17 mouse cellular contexts compared by ENCODE assay signal in the genomic region with DNA sequence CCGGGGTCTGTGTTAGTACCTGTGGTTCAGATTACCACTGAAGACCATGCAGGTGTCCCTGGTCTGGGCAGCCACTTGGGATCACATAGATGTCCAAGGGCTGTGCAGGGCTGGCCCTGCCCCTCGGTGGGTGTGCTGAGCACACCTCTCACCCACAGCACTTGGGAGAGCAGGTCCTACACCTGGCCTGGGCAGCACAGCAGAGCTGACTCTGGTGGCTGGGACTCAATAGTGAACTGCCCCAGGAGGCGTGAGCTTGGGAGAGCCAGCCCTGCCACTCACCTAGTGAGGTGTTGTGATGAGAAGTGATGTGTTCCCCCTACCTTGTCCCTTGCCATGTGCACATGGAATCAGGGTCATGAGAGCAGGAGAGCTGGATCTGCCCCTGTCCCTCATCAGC. TPM values are rescaled to one million over a fixed set of nuclear protein-coding genes. Genes with fewer than 3 reads are reported as not detected.
DNase-seq lines count a peak whose midpoint lies in the region; ATAC-seq and TF ChIP-seq lines count a peak whose summit lies in the region.
"Had no signal": no experiment of that assay in that cellular context is flagged by ENCODE, and none has a peak within 500 bp of the region (broad histone marks: within the 10 kb centered on the region; RNA-seq: fewer than 3 reads in every experiment).

No protein-coding gene starts in this region.

- H3K36me3 ChIP-seq in heart, embryonic 13.5 days = no peaks in the 10 kb centered on the region
- H3K36me3 ChIP-seq in kidney, embryonic 16.5 days (ENCODE audit: insufficient read depth, low read length) = no peaks in the 10 kb centered on the region
- H3K36me3 ChIP-seq in midbrain, embryonic 16.5 days (ENCODE audit: control insufficient read depth, insufficient read depth, low read length) = no peaks in the 10 kb centered on the region
- H3K36me3 ChIP-seq in midbrain, postnatal 0 days (ENCODE audit: insufficient read depth, low read length) = no peaks in the 10 kb centered on the region
- H3K36me3 ChIP-seq: midbrain, embryonic 10.5 days had no signal

- peaks cover 11% of the 10 kb centered on the region for H3K4me1 ChIP-seq in heart, embryonic 13.5 days
- H3K4me1 ChIP-seq in kidney, embryonic 16.5 days (ENCODE audit: insufficient read depth, low read length) = no peaks in the 10 kb centered on the region
- no peaks in the 10 kb centered on the region for H3K4me1 ChIP-seq in midbrain, embryonic 16.5 days (ENCODE audit: control insufficient read depth, insufficient read depth, low read length)
- no peaks in the 10 kb centered on the region for H3K4me1 ChIP-seq in midbrain, postnatal 0 days (ENCODE audit: insufficient read depth, low read length)
- H3K4me1 ChIP-seq: midbrain, embryonic 10.5 days had no signal

- 88% methylated on average over 3 of the region's 3 CpGs for WGBS in heart, embryonic 13.5 days
- WGBS in kidney, embryonic 16.5 days = 91% methylated on average over 3 of the region's 3 CpGs
- 92% methylated on average over 3 of the region's 3 CpGs for WGBS in midbrain, embryonic 16.5 days
- 100% methylated on average over 3 of the region's 3 CpGs for WGBS in midbrain, postnatal 0 days

- no peak for DNase-seq in heart, postnatal 4 days
- DNase-seq in kidney, adult 9 months = no peak
- DNase-seq in midbrain, postnatal 0 days (ENCODE audit: low spot score) = no peak
- no peak for DNase-seq in spleen, adult 12 weeks (ENCODE audit: low spot score)
- DNase-seq: adrenal gland, postnatal 36 days; B cell, adult 2 months; cerebellum, adult 11-12 months; cerebellum, postnatal 14 days; lung, adult 18-20 months; right cerebral cortex, postnatal 25 days had no signal

- no peak overlapping the region for H3K9ac ChIP-seq in heart, embryonic 13.5 days
- H3K9ac ChIP-seq in kidney, embryonic 16.5 days (replicated peaks; ENCODE audit: low read length) = no peak overlapping the region
- no peak overlapping the region for H3K9ac ChIP-seq in midbrain, embryonic 16.5 days (ENCODE audit: low read depth, low read length)
- H3K9ac ChIP-seq in midbrain, postnatal 0 days (replicated peaks; ENCODE audit: low read length, poor library complexity, severe bottlenecking) = no peak overlapping the region

- H3K9me3 ChIP-seq in heart, embryonic 13.5 days = no peaks in the 10 kb centered on the region
- no peaks in the 10 kb centered on the region for H3K9me3 ChIP-seq in kidney, embryonic 16.5 days (ENCODE audit: low read length)
- no peaks in the 10 kb centered on the region for H3K9me3 ChIP-seq in midbrain, embryonic 16.5 days (replicated peaks; ENCODE audit: control insufficient read depth, low read length, poor library complexity, severe bottlenecking)
- no peaks in the 10 kb centered on the region for H3K9me3 ChIP-seq in midbrain, postnatal 0 days (ENCODE audit: low read length)
- H3K9me3 ChIP-seq: midbrain, embryonic 10.5 days had no signal

- H3K27me3 ChIP-seq in heart, embryonic 13.5 days (replicated peaks) = no peaks in the 10 kb centered on the region
- H3K27me3 ChIP-seq in kidney, embryonic 16.5 days (ENCODE audit: insufficient read depth, low read length) = no peaks in the 10 kb centered on the region
- no peaks in the 10 kb centered on the region for H3K27me3 ChIP-seq in midbrain, embryonic 16.5 days (ENCODE audit: control insufficient read depth, insufficient read depth, low read depth, low read length)
- no peaks in the 10 kb centered on the region for H3K27me3 ChIP-seq in midbrain, postnatal 0 days (ENCODE audit: insufficient read depth, low read length)

- no peak overlapping the region for H3K4me3 ChIP-seq in heart, embryonic 13.5 days
- no peak overlapping the region for H3K4me3 ChIP-seq in kidney, embryonic 16.5 days (ENCODE audit: low read length)
- no peak overlapping the region for H3K4me3 ChIP-seq in midbrain, embryonic 16.5 days (ENCODE audit: low read depth, low read length)
- H3K4me3 ChIP-seq in midbrain, postnatal 0 days (ENCODE audit: low read depth, low read length) = no peak overlapping the region
- H3K4me3 ChIP-seq: midbrain, embryonic 10.5 days had no signal

- no peak overlapping the region for H3K4me2 ChIP-seq in heart, embryonic 13.5 days
- H3K4me2 ChIP-seq in kidney, embryonic 16.5 days (replicated peaks; ENCODE audit: low read depth, low read length) = no peak overlapping the region
- H3K4me2 ChIP-seq in midbrain, embryonic 16.5 days (ENCODE audit: low read length) = no peak overlapping the region
- no peak overlapping the region for H3K4me2 ChIP-seq in midbrain, postnatal 0 days (ENCODE audit: low read depth, low read length, poor library complexity, severe bottlenecking)

- H3K27ac ChIP-seq in heart, embryonic 13.5 days (replicated peaks) = no peak overlapping the region
- H3K27ac ChIP-seq in kidney, embryonic 16.5 days (ENCODE audit: low read length) = no peak overlapping the region
- H3K27ac ChIP-seq in midbrain, embryonic 16.5 days (ENCODE audit: low read length) = no peak overlapping the region
- no peak overlapping the region for H3K27ac ChIP-seq in midbrain, postnatal 0 days (ENCODE audit: low read depth, low read length)
- H3K27ac ChIP-seq: macrophage; midbrain, embryonic 10.5 days had no signal

- no peak for TF ChIP-seq CTCF in midbrain, postnatal 0 days (IDR thresholded peaks at IDR 0.05)

- ATAC-seq in heart, embryonic 13.5 days (ENCODE audit: extremely low read depth, insufficient number of reproducible peaks, low FRiP score, low TSS enrichment) = peak; percentile 5; the same call in 1 of the 2 replicates
- peak; percentile 69 for ATAC-seq in kidney, embryonic 16.5 days (ENCODE audit: low FRiP score, low TSS enrichment)
- peak; percentile 67 for ATAC-seq in midbrain, embryonic 16.5 days
- no peak for ATAC-seq in midbrain, postnatal 0 days (ENCODE audit: low FRiP score)
- ATAC-seq: inflammation-experienced regulatory T-cells, adult 6 months had no signal

RNA-seq across cellular contexts. Expression of a gene that starts 31.0 kb away (rescaled TPM):
- polyA plus RNA-seq in heart, embryonic 13.5 days (2015; fragmentation: Nextera tagmentation; extraction: Ambion mirVana) = 25.7 and 26.6 TPM in 2 replicates
- total RNA-seq in heart, postnatal 4 days (2021) = 10 to 100 TPM; 68.4 to 70.1 TPM
- polyA plus RNA-seq in kidney, embryonic 16.5 days (2015; fragmentation: Nextera tagmentation; extraction: Ambion mirVana) = 32.1 and 36.7 TPM in 2 replicates
- 57.1 and 66.3 TPM in 2 replicates for polyA plus RNA-seq in midbrain, embryonic 16.5 days (2015; fragmentation: Nextera tagmentation; extraction: Ambion mirVana)
- total RNA-seq in midbrain, postnatal 0 days (2014; rRNA removed) = 80.1 and 114 TPM in 2 replicates
- polyA plus RNA-seq in midbrain, postnatal 0 days (2015; fragmentation: Nextera tagmentation; extraction: Ambion mirVana) = 31.5 and 41.0 TPM in 2 replicates

RNA-seq across cellular contexts. Expression of a gene that starts 43.8 kb away (rescaled TPM):
- 9.8 and 12.0 TPM in 2 replicates for polyA plus RNA-seq in heart, embryonic 13.5 days (2015; fragmentation: Nextera tagmentation; extraction: Ambion mirVana)
- 10 to 100 TPM; 17.1 to 18.2 TPM for total RNA-seq in heart, postnatal 4 days (2021)
- polyA plus RNA-seq in kidney, embryonic 16.5 days (2015; fragmentation: Nextera tagmentation; extraction: Ambion mirVana) = 10.1 and 11.4 TPM in 2 replicates
- polyA plus RNA-seq in midbrain, embryonic 16.5 days (2015; fragmentation: Nextera tagmentation; extraction: Ambion mirVana) = 3.9 and 4.9 TPM in 2 replicates
- 0.82 and 1.2 TPM in 2 replicates for total RNA-seq in midbrain, postnatal 0 days (2014; rRNA removed)
- polyA plus RNA-seq in midbrain, postnatal 0 days (2015; fragmentation: Nextera tagmentation; extraction: Ambion mirVana) = 2.5 and 2.6 TPM in 2 replicates
- total RNA-seq: granulocyte monocyte progenitor cell, adult 5-6 weeks had no signal
- polyA plus RNA-seq: inflammation-experienced regulatory T-cells, adult 6 months had no signal
